Mouse (Mus musculus) brain, embryonic 18.5 days (tissue): ENCODE data around the gene Gm10681.
"Not testable (repeated sequence)": the region's sequence is repeated elsewhere in the genome, so short reads cannot be mapped to it uniquely, and the experiment has no call there.

Experiments
- DNase-seq: peaks from one replicate; pipeline ENCODE4 v3.0.0-alpha.2; 2012; ENCODE audit warnings: low read depth, low spot score

Gm10681 gene

GRCm38 (mm10) chr3:98510414-98510813 is 78.2 kb downstream of the Gm10681 start, which contains the start of gene Hsd3b4:
TSS of gene Hsd3b4 (minus strand) at chr3:98510514.
- not testable (repeated sequence) for DNase-seq

- DNase-seq: not testable (repeated sequence)
Observed at GRCm38 (mm10) chr3:98507229-98507628, 81.4 kb downstream of the Gm10681 start.
